Mouse (Mus musculus) A20 (cell line): Measurements from ENCODE around the gene Psme4.
"Not testable (repeated sequence)": the region's sequence is repeated elsewhere in the genome, so short reads cannot be mapped to it uniquely, and the experiment has no call there.

ENCODE experiments used
- DNase-seq: peaks from one replicate; pipeline ENCODE4 v3.0.0-alpha.2; 2011; ENCODE audit warnings: low read depth, low spot score

Psme4 gene

GRCm38 (mm10) chr11:30771267-30771903 is at the start of gene Psme4:
Gene Psme4 (plus strand): TSS chr11:30771726.
- DNase-seq: peak; percentile 95

GRCm38 (mm10) chr11:30723438-30723837 is 48.1 kb upstream of the Psme4 start:
- DNase-seq: no peak

- DNase-seq: no peak
These were observed 40.8 kb upstream of the Psme4 start for GRCm38 (mm10) chr11:30730721-30731120.

GRCm38 (mm10) chr11:30733376-30733775 is 38.1 kb upstream of the Psme4 start:
- DNase-seq: no peak

GRCm38 (mm10) chr11:30743991-30744390 is 27.5 kb upstream of the Psme4 start:
- DNase-seq: no peak

GRCm38 (mm10) chr11:30748938-30749337 is 22.6 kb upstream of the Psme4 start:
- no peak for DNase-seq

GRCm38 (mm10) chr11:30749587-30749986 is 21.9 kb upstream of the Psme4 start:
- no peak for DNase-seq

- DNase-seq: no peak
These were observed 21.3 kb upstream of the Psme4 start for GRCm38 (mm10) chr11:30750039-30750823.

GRCm38 (mm10) chr11:30752956-30753355 is 18.6 kb upstream of the Psme4 start:
- peak; percentile 0 for DNase-seq

GRCm38 (mm10) chr11:30754486-30754854 is 17.1 kb upstream of the Psme4 start:
- DNase-seq: not testable (repeated sequence)

GRCm38 (mm10) chr11:30754855-30755530 is 16.5 kb upstream of the Psme4 start:
- no peak for DNase-seq

- no peak for DNase-seq
These were observed 10.1 kb upstream of the Psme4 start for GRCm38 (mm10) chr11:30761381-30761780.

- DNase-seq: no peak
These were observed 9.6 kb upstream of the Psme4 start for GRCm38 (mm10) chr11:30761891-30762290.

GRCm38 (mm10) chr11:30765076-30765475 is 6.5 kb upstream of the Psme4 start:
- peak; percentile 0 for DNase-seq

GRCm38 (mm10) chr11:30770817-30771216 is 709 bp upstream of the Psme4 start:
- peak; percentile 24 for DNase-seq

GRCm38 (mm10) chr11:30771904-30772581 is 517 bp downstream of the Psme4 start:
- DNase-seq: peak; percentile 76

- peak; percentile 56 for DNase-seq
These were observed 1.4 kb downstream of the Psme4 start for GRCm38 (mm10) chr11:30772777-30773417.

- no peak for DNase-seq
These were observed 3.1 kb downstream of the Psme4 start for GRCm38 (mm10) chr11:30774638-30775037.

GRCm38 (mm10) chr11:30777498-30777897 is 6.0 kb downstream of the Psme4 start:
- DNase-seq: no peak

- no peak for DNase-seq
These were observed 9.4 kb downstream of the Psme4 start for GRCm38 (mm10) chr11:30780893-30781292.

GRCm38 (mm10) chr11:30781612-30782011 is 10.1 kb downstream of the Psme4 start:
- DNase-seq: peak; percentile 69
